Mouse (Mus musculus) forebrain, embryonic 10.5 days (tissue): ENCODE data around the gene Eif2ak2. TPM values are rescaled to one million over a fixed set of nuclear protein-coding genes. Genes with fewer than 3 reads are reported as not detected.
A peak's percentile ranks its signal among the peaks of the same experiment; 100 is the strongest.

Experiments
- DNase-seq: peaks from one replicate; pipeline ENCODE4 v3.0.0-alpha.2; 2017; ENCODE audit warnings: low spot score; ENCODE audit errors: extremely low spot score
- H3K27ac ChIP-seq: fragments of 300-500 bp; sonication (generic); 2 replicates; pipeline ENCODE4 v1.5.1; 2016; ENCODE audit warnings: mild to moderate bottlenecking
- H3K27me3 ChIP-seq: fragments of 300-500 bp; sonication (generic); 2 replicates; pipeline ENCODE4 v1.6.1; 2016; ENCODE audit warnings: mild to moderate bottlenecking; ENCODE audit not compliant: poor library complexity, severe bottlenecking
- H3K36me3 ChIP-seq: fragments of 300-500 bp; sonication (generic); replicated peaks from 2 replicates; pipeline ENCODE4 v1.6.1; 2016; ENCODE audit warnings: mild to moderate bottlenecking, moderate library complexity
- H3K4me1 ChIP-seq: fragments of 300-500 bp; sonication (generic); 2 replicates; pipeline ENCODE4 v1.6.1; 2016
- H3K4me3 ChIP-seq: fragments of 300-500 bp; sonication (generic); 2 replicates; pipeline ENCODE4 v1.5.1; 2016; ENCODE audit warnings: mild to moderate bottlenecking, moderate library complexity
- H3K9me3 ChIP-seq: fragments of 300-500 bp; sonication (generic); 2 replicates; pipeline ENCODE4 v1.6.1; 2016; ENCODE audit warnings: mild to moderate bottlenecking, moderate library complexity
- WGBS: fragments of 180-500 bp; shearing (Covaris S2); methylation state at CpG from one replicate; pipeline ENCODE4 v1.1.7; 2016; 5-methylcytosine and 5-hydroxymethylcytosine counted together
- polyA plus RNA-seq: library from polyadenylated mRNA; unstranded; fragments of >200 nt; fragmentation: Nextera tagmentation; extraction: Ambion mirVana; gene quantifications from 2 replicates; pipeline ENCODE4 v1.2.1, GENCODE M21; 2016

The Eif2ak2 gene
- polyA plus RNA-seq, 1 experiment from 2014 or later: 8.6 TPM

- Histone ChIP-seq H3K27me3 (no peaks in the 10 kb centered on the region), H3K4me3 (no peak overlapping the region), H3K36me3 (no peaks in the 10 kb centered on the region), H3K4me1 (no peaks in the 10 kb centered on the region), H3K9me3 (no peaks in the 10 kb centered on the region), H3K27ac (no peak overlapping the region)
- 62% methylated on average over 3 of the region's 3 CpGs for WGBS
- DNase-seq: no peak
Observed at GRCm38 (mm10) chr17:78889184-78889583, 6.8 kb upstream of the Eif2ak2 start.

- no peak for DNase-seq
- Histone ChIP-seq H3K27ac (no peak overlapping the region), H3K4me3 (no peak overlapping the region), H3K27me3 (no peaks in the 10 kb centered on the region), H3K4me1 (no peaks in the 10 kb centered on the region), H3K36me3 (no peaks in the 10 kb centered on the region), H3K9me3 (no peaks in the 10 kb centered on the region)
- WGBS: 93% methylated on average over 4 of the region's 4 CpGs
Observed at GRCm38 (mm10) chr17:78888554-78888953, 6.2 kb upstream of the Eif2ak2 start.

- DNase-seq: no peak
- H3K9me3 ChIP-seq: no peaks in the 10 kb centered on the region
- no peak overlapping the region for H3K4me3 ChIP-seq
- peaks cover 20% of the 10 kb centered on the region for H3K4me1 ChIP-seq
- no peak overlapping the region for H3K27ac ChIP-seq
- no peaks in the 10 kb centered on the region for H3K27me3 ChIP-seq
- 86% methylated on average over 5 of the region's 5 CpGs for WGBS
- H3K36me3 ChIP-seq: no peaks in the 10 kb centered on the region
Observed at GRCm38 (mm10) chr17:78885286-78886065, 3.1 kb upstream of the Eif2ak2 start.

- no peak for DNase-seq
- Histone ChIP-seq H3K27me3 (no peaks in the 10 kb centered on the region), H3K36me3 (no peaks in the 10 kb centered on the region), H3K4me1 (peaks cover 20% of the 10 kb centered on the region), H3K9me3 (no peaks in the 10 kb centered on the region), H3K4me3 (no peak overlapping the region), H3K27ac (no peak overlapping the region)
- WGBS: 93% methylated on average over 4 of the region's 4 CpGs
Observed at GRCm38 (mm10) chr17:78883291-78883690, 918 bp upstream of the Eif2ak2 start.

- DNase-seq: peak; percentile 32
- peak overlapping the region; percentile 84 for H3K27ac ChIP-seq
Observed at GRCm38 (mm10) chr17:78881878-78882304, 482 bp downstream of the Eif2ak2 start.

GRCm38 (mm10) chr17:78873886-78874285, 8.5 kb downstream of the Eif2ak2 start:
- DNase-seq: no peak
- Histone ChIP-seq H3K4me3 (no peak overlapping the region), H3K36me3 (peaks cover 32% of the 10 kb centered on the region), H3K27ac (no peak overlapping the region), H3K9me3 (no peaks in the 10 kb centered on the region), H3K27me3 (no peaks in the 10 kb centered on the region), H3K4me1 (no peaks in the 10 kb centered on the region)
- 95% methylated on average over 6 of the region's 6 CpGs for WGBS

More at GRCm38 (mm10) chr17:78881878-78882304, 482 bp downstream of the Eif2ak2 start:
- Histone ChIP-seq H3K4me3 (peak overlapping the region; percentile 65), H3K36me3 (peaks cover 12% of the 10 kb centered on the region; the same call in 1 of the 2 replicates), H3K27me3 (no peaks in the 10 kb centered on the region), H3K9me3 (no peaks in the 10 kb centered on the region), H3K4me1 (peaks cover 20% of the 10 kb centered on the region)
- WGBS: 15% methylated on average over 4 of the region's 7 CpGs

- no peaks in the 10 kb centered on the region for H3K27me3 ChIP-seq
- no peak for DNase-seq
- no peak overlapping the region for H3K27ac ChIP-seq
- peaks cover 46% of the 10 kb centered on the region for H3K36me3 ChIP-seq
- H3K4me3 ChIP-seq: no peak overlapping the region
- 90% methylated on average over 10 of the region's 10 CpGs for WGBS
- no peaks in the 10 kb centered on the region for H3K4me1 ChIP-seq
- no peaks in the 10 kb centered on the region for H3K9me3 ChIP-seq
Observed at GRCm38 (mm10) chr17:78856243-78856642, 26.1 kb downstream of the Eif2ak2 start.

GRCm38 (mm10) chr17:78842271-78842928, 40.0 kb downstream of the Eif2ak2 start:
- peaks cover 88% of the 10 kb centered on the region for H3K36me3 ChIP-seq
- H3K27me3 ChIP-seq: no peaks in the 10 kb centered on the region
- no peak overlapping the region for H3K4me3 ChIP-seq
- H3K9me3 ChIP-seq: no peaks in the 10 kb centered on the region
- H3K27ac ChIP-seq: no peak overlapping the region
- DNase-seq: no peak
- H3K4me1 ChIP-seq: no peaks in the 10 kb centered on the region
- WGBS: 93% methylated on average over 7 of the region's 7 CpGs

GRCm38 (mm10) chr17:78836056-78836455, 46.3 kb downstream of the Eif2ak2 start:
- no peaks in the 10 kb centered on the region for H3K27me3 ChIP-seq
- peaks cover 27% of the 10 kb centered on the region for H3K36me3 ChIP-seq
- 33% methylated on average over 2 of the region's 2 CpGs for WGBS
- DNase-seq: no peak
- H3K4me3 ChIP-seq: peak overlapping the region; percentile 77
- no peaks in the 10 kb centered on the region for H3K9me3 ChIP-seq
- H3K27ac ChIP-seq: peak overlapping the region; percentile 87
- peaks cover 13% of the 10 kb centered on the region for H3K4me1 ChIP-seq

GRCm38 (mm10) chr17:78834856-78835835, 47.2 kb downstream of the Eif2ak2 start, which contains the start of the genes Heatr5b and Gpatch11:
Gene Heatr5b (minus strand): TSS chr17:78835364.
Gene Gpatch11 (plus strand): TSS chr17:78835567.
- H3K9me3 ChIP-seq: no peaks in the 10 kb centered on the region
- no peaks in the 10 kb centered on the region for H3K27me3 ChIP-seq
- peaks cover 13% of the 10 kb centered on the region for H3K4me1 ChIP-seq
- WGBS: under 1% methylated on average over 81 of the region's 81 CpGs
- H3K4me3 ChIP-seq: peak within 1 kb of the TSS; percentile 77
- H3K36me3 ChIP-seq: peaks cover 21% of the 10 kb centered on the region
- peak within 1 kb of the TSS; percentile 87 for H3K27ac ChIP-seq
- peak; percentile 99 for DNase-seq

- no peaks in the 10 kb centered on the region for H3K4me1 ChIP-seq
- DNase-seq: no peak
- no peak overlapping the region for H3K27ac ChIP-seq
- H3K4me3 ChIP-seq: no peak overlapping the region
- no peaks in the 10 kb centered on the region for H3K27me3 ChIP-seq
- H3K9me3 ChIP-seq: no peaks in the 10 kb centered on the region
- peaks cover 67% of the 10 kb centered on the region for H3K36me3 ChIP-seq
- WGBS: 91% methylated on average over 13 of the region's 13 CpGs
Observed at GRCm38 (mm10) chr17:78824346-78824745, 58.0 kb downstream of the Eif2ak2 start.

GRCm38 (mm10) chr17:78809582-78809981, 72.8 kb downstream of the Eif2ak2 start:
- Histone ChIP-seq H3K9me3 (no peaks in the 10 kb centered on the region), H3K36me3 (peaks cover 46% of the 10 kb centered on the region), H3K27ac (no peak overlapping the region), H3K4me1 (no peaks in the 10 kb centered on the region), H3K27me3 (no peaks in the 10 kb centered on the region), H3K4me3 (no peak overlapping the region)
- WGBS: 91% methylated on average over 3 of the region's 3 CpGs
- no peak for DNase-seq
